ENCODE assay signal across 17 mouse cellular contexts in the genomic region with DNA sequence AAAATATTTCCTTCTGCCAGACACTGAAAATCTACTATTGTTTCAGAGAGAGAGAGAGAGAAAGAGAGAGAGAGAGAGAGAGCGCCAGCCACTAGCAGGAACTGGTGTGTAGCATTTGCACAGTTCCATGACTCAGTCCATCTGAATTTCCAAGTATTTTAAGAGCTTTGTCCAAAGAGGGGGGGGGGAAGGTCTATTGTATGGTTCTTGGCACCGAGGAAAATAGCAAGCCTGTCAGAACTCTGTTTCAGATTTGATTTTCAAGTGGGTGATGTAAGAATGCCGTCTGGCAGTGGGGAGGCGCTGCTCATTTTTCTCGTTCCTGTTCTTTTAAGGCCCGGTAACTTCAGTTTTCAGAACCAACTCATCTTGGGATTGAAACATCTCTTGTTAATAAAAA. TPM values are rescaled to one million over a fixed set of nuclear protein-coding genes. Genes with fewer than 3 reads are reported as not detected.
DNase-seq lines count a peak whose midpoint lies in the region; ATAC-seq and TF ChIP-seq lines count a peak whose summit lies in the region.
"Had no signal": no experiment of that assay in that cellular context is flagged by ENCODE, and none has a peak within 500 bp of the region (broad histone marks: within the 10 kb centered on the region; RNA-seq: fewer than 3 reads in every experiment).

No protein-coding gene starts in this region.

- peak overlapping the region; percentile 27 for H3K4me2 ChIP-seq in heart, embryonic 13.5 days
- H3K4me2 ChIP-seq in lung, embryonic 16.5 days (ENCODE audit: low read depth, low read length), result no peak overlapping the region
- no peak overlapping the region for H3K4me2 ChIP-seq in forebrain, embryonic 12.5 days
- H3K4me2 ChIP-seq: embryonic facial prominence, embryonic 12.5 days; neural tube, embryonic 13.5 days had no signal

- 46% methylated on average over 6 of the region's 6 CpGs for WGBS in heart, embryonic 13.5 days
- WGBS in lung, embryonic 16.5 days, result 54% methylated on average over 6 of the region's 6 CpGs
- 41% methylated on average over 6 of the region's 6 CpGs for WGBS in lung, adult 2 months
- WGBS in forebrain, embryonic 12.5 days, result 59% methylated on average over 6 of the region's 6 CpGs

- no peak; the same call in 1 of the 2 replicates for ATAC-seq in heart, embryonic 13.5 days (ENCODE audit: extremely low read depth, insufficient number of reproducible peaks, low FRiP score, low TSS enrichment)
- ATAC-seq in lung, embryonic 16.5 days (ENCODE audit: low read depth), result peak; percentile 73
- no peak for ATAC-seq in forebrain, embryonic 12.5 days (ENCODE audit: low FRiP score)

- no peaks in the 10 kb centered on the region for H3K9me3 ChIP-seq in heart, embryonic 13.5 days
- no peaks in the 10 kb centered on the region for H3K9me3 ChIP-seq in lung, embryonic 16.5 days (ENCODE audit: control insufficient read depth, low read length)
- H3K9me3 ChIP-seq in forebrain, embryonic 12.5 days, result no peaks in the 10 kb centered on the region
- H3K9me3 ChIP-seq: embryonic facial prominence, embryonic 12.5 days; megakaryocyte, embryonic 14.5 days; neural tube, embryonic 13.5 days had no signal

- peaks cover 58% of the 10 kb centered on the region for H3K4me1 ChIP-seq in heart, embryonic 13.5 days
- peaks cover 6% of the 10 kb centered on the region; the same call in 1 of the 2 replicates for H3K4me1 ChIP-seq in lung, embryonic 16.5 days (replicated peaks; ENCODE audit: control insufficient read depth, insufficient read depth, low read length)
- H3K4me1 ChIP-seq in lung, adult 2 months (ENCODE audit: control insufficient read depth, insufficient read depth, low read length), result peaks cover 6% of the 10 kb centered on the region; the same call in 1 of the 2 replicates
- peaks cover 55% of the 10 kb centered on the region for H3K4me1 ChIP-seq in forebrain, embryonic 12.5 days
- H3K4me1 ChIP-seq: megakaryocyte, embryonic 14.5 days had no signal

- H3K9ac ChIP-seq in heart, embryonic 13.5 days, result peak overlapping the region; percentile 21; the same call in 1 of the 2 replicates
- no peak overlapping the region for H3K9ac ChIP-seq in lung, embryonic 16.5 days (ENCODE audit: low read length)
- no peak overlapping the region for H3K9ac ChIP-seq in forebrain, embryonic 12.5 days
- H3K9ac ChIP-seq: embryonic facial prominence, embryonic 12.5 days; neural tube, embryonic 13.5 days had no signal

- intact Hi-C loops in gastrocnemius, adult 2 months (cut with DNase I), result no loop called here

- no peak for TF ChIP-seq CTCF in lung, adult 2 months (IDR thresholded peaks at IDR 0.05; ENCODE audit: insufficient read depth, low read length)
- TF ChIP-seq CTCF in gastrocnemius, adult 2 months (IDR thresholded peaks at IDR 0.05), result no peak

- no peak overlapping the region for H3K4me3 ChIP-seq in heart, embryonic 13.5 days
- no peak overlapping the region for H3K4me3 ChIP-seq in lung, embryonic 16.5 days (ENCODE audit: low read length)
- H3K4me3 ChIP-seq in lung, adult 2 months (replicated peaks; ENCODE audit: extremely low read depth, low read depth, low read length), result no peak overlapping the region
- no peak overlapping the region for H3K4me3 ChIP-seq in forebrain, embryonic 12.5 days (replicated peaks)
- no peak overlapping the region for H3K4me3 ChIP-seq in gastrocnemius, adult 2 months
- H3K4me3 ChIP-seq: embryonic facial prominence, embryonic 12.5 days; megakaryocyte, embryonic 14.5 days; neural tube, embryonic 13.5 days had no signal

- no peaks in the 10 kb centered on the region for H3K36me3 ChIP-seq in heart, embryonic 13.5 days
- H3K36me3 ChIP-seq in lung, embryonic 16.5 days (ENCODE audit: control insufficient read depth, insufficient read depth, low read length), result no peaks in the 10 kb centered on the region
- no peaks in the 10 kb centered on the region for H3K36me3 ChIP-seq in forebrain, embryonic 12.5 days (replicated peaks)
- H3K36me3 ChIP-seq: embryonic facial prominence, embryonic 12.5 days; neural tube, embryonic 13.5 days had no signal

- no peak for DNase-seq in heart, adult 11 months
- no peak for DNase-seq in lung, adult 2 months
- DNase-seq in lung, postnatal 36 days, result peak; percentile 49
- DNase-seq in thymus, postnatal 4 days, result no peak
- DNase-seq in gastrocnemius, adult 2 months, result no peak
- DNase-seq: cerebellum, postnatal 14 days; heart, postnatal 10 days; kidney, adult 18-20 months; retina, postnatal 1 day; spleen, adult 18-20 months had no signal

- 0 out of 2 replicates have a peak, but pooled peaks cover 7% of the 10 kb centered on the region for H3K27me3 ChIP-seq in heart, embryonic 13.5 days (replicated peaks)
- H3K27me3 ChIP-seq in lung, embryonic 16.5 days (ENCODE audit: control insufficient read depth, insufficient read depth, low read depth, low read length), result no peaks in the 10 kb centered on the region
- no peaks in the 10 kb centered on the region for H3K27me3 ChIP-seq in forebrain, embryonic 12.5 days
- H3K27me3 ChIP-seq: neural tube, embryonic 13.5 days had no signal

- peak overlapping the region; percentile 87 for H3K27ac ChIP-seq in heart, embryonic 13.5 days (replicated peaks)
- peak overlapping the region; percentile 3; the same call in 1 of the 2 replicates for H3K27ac ChIP-seq in lung, embryonic 16.5 days (ENCODE audit: low read length)
- peak overlapping the region; percentile 46 for H3K27ac ChIP-seq in forebrain, embryonic 12.5 days
- H3K27ac ChIP-seq in gastrocnemius, adult 2 months, result no peak overlapping the region
- H3K27ac ChIP-seq: embryonic facial prominence, embryonic 12.5 days; neural tube, embryonic 13.5 days; stomach, postnatal 0 days had no signal

- TF ChIP-seq POLR2A in lung, adult 2 months (IDR thresholded peaks at IDR 0.05; ENCODE audit: borderline replicate concordance, extremely low read depth, low read depth, low read length), result no peak

RNA-seq across cellular contexts. Expression of a gene that starts 18.5 kb away (rescaled TPM):
- 2.6 and 3.6 TPM in 2 replicates for polyA plus RNA-seq in heart, embryonic 13.5 days (2015; fragmentation: Nextera tagmentation; extraction: Ambion mirVana)
- polyA plus RNA-seq in lung, embryonic 16.5 days (2015; fragmentation: Nextera tagmentation; extraction: Ambion mirVana), result 3.8 and 4.6 TPM in 2 replicates
- polyA plus RNA-seq in lung, adult 2 months (2012; rRNA removed), result 8.9 and 14.2 TPM in 2 replicates
- 2.6 and 3.6 TPM in 2 replicates for polyA plus RNA-seq in forebrain, embryonic 12.5 days (2016; fragmentation: Nextera tagmentation; extraction: Ambion mirVana)
- under 1 TPM; 0.10 to 0.56 TPM for total RNA-seq in gastrocnemius, adult 2 months (2021)

RNA-seq across cellular contexts. Expression of a gene that starts 34.8 kb away (rescaled TPM):
- polyA plus RNA-seq in heart, embryonic 13.5 days (2015; fragmentation: Nextera tagmentation; extraction: Ambion mirVana), result 5.9 and 6.4 TPM in 2 replicates
- 6.9 and 8.1 TPM in 2 replicates for polyA plus RNA-seq in lung, embryonic 16.5 days (2015; fragmentation: Nextera tagmentation; extraction: Ambion mirVana)
- 4.0 TPM in 2 replicates for polyA plus RNA-seq in lung, adult 2 months (2012; rRNA removed)
- polyA plus RNA-seq in forebrain, embryonic 12.5 days (2016; fragmentation: Nextera tagmentation; extraction: Ambion mirVana), result 13.6 and 13.9 TPM in 2 replicates
- 1 to 10 TPM; 4.7 to 5.0 TPM for total RNA-seq in gastrocnemius, adult 2 months (2021)
